Mouse (Mus musculus): ENCODE measurements around the gene Necab2. TPM values are rescaled to one million over a fixed set of nuclear protein-coding genes. Genes with fewer than 3 reads are reported as not detected.

Necab2 gene
- polyA plus RNA-seq, 1 experiment from 2014 or later = 15.4 TPM

DNA sequence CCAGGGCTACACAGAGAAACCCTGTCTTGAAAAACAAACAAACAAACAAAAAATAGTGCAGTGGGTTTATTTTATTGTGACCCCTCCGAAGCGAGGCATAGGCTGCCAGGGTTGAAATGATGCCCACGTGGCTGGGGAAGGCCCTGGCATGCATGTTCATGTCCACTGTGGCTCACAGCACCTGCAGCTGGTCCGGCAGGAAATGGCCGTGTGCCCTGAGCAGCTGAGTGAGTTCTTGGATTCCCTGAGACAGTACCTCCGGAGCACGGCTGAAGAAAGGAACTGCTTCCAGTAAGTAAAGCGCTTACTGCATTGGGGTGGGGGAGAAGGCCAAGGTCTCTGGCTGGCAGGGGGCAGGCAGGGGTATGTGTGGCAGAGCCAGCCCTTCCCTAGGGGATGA is 21.6 kb downstream of the Necab2 start:
- H3K27ac ChIP-seq = no peak overlapping the region
- ATAC-seq (ENCODE audit: low FRiP score) = no peak
- H3K4me1 ChIP-seq = peaks cover 39% of the 10 kb centered on the region
- no peak overlapping the region for H3K4me3 ChIP-seq (replicated peaks)
- H3K9ac ChIP-seq = no peak overlapping the region
- no peaks in the 10 kb centered on the region for H3K9me3 ChIP-seq
- 93% methylated on average over 8 of the region's 8 CpGs for WGBS
- peaks cover 29% of the 10 kb centered on the region for H3K27me3 ChIP-seq
- no peak overlapping the region for H3K4me2 ChIP-seq
- no peaks in the 10 kb centered on the region for H3K36me3 ChIP-seq (replicated peaks)

DNA sequence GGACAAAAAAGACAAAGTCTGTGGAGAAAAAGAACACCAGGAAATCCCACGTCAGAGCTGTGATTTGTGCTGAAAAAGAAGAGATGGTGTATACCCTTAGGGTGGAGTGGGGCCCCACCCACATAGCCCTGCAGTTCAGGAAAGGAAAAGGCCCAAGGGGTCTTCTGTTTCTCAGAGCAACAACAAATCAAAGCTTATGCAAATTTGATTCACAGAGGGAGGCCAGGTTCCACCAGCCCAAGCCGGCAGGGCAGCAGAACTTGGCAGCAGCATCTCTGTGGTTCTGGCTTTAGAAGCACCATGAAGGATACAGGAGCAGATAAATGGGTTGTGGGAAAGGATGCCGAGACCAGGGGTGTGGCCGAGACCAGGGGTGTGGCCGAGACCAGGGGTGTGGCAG is 32.2 kb downstream of the Necab2 start:
- H3K9me3 ChIP-seq = no peaks in the 10 kb centered on the region
- WGBS = 38% methylated on average over 5 of the region's 5 CpGs
- H3K36me3 ChIP-seq (replicated peaks) = no peaks in the 10 kb centered on the region
- H3K4me1 ChIP-seq = peaks cover 5% of the 10 kb centered on the region; the same call in 1 of the 2 replicates
- H3K4me2 ChIP-seq = no peak overlapping the region
- H3K4me3 ChIP-seq (replicated peaks) = no peak overlapping the region
- H3K9ac ChIP-seq = no peak overlapping the region
- ATAC-seq (ENCODE audit: low FRiP score) = no peak
- H3K27ac ChIP-seq = no peak overlapping the region
- no peaks in the 10 kb centered on the region for H3K27me3 ChIP-seq

DNA sequence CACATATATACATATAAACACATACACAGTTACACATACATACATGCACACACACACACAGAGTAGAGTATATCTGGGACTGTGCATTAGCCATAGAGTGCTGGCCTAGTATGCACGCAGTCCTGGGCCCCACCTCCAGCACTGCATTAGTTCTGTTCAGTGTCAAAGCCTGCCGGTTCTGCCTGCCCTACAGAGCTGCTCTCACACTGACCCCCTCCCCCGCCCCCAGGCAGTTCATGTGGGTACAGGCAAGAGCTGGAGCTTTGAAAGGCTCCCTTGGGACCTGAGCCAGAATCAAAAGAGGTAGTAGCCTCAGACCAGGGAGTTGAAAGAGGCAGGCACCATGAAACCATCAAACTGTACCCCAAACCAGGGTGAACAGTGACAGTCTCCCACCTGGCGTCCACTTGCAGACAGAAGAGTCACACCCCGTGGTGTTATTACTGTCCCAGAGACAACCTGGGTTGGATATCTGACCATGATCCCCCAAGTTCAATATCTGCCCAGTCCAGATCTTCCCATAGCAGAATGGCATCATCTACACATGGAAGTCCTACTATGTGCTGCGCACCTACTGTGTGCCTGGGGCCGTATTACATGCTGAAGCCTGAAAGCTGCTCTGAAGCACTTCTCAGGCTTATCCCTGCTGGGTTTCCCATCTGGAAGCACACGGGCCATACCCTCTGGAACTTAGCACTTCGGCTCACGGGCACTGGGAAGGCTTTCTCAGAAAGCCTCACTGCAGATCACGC is 37.8 kb downstream of the Necab2 start:
- H3K36me3 ChIP-seq (replicated peaks) = no peaks in the 10 kb centered on the region
- H3K9me3 ChIP-seq = no peaks in the 10 kb centered on the region
- no peak for ATAC-seq (ENCODE audit: low FRiP score)
- no peak overlapping the region for H3K4me3 ChIP-seq (replicated peaks)
- no peaks in the 10 kb centered on the region for H3K4me1 ChIP-seq
- H3K9ac ChIP-seq = no peak overlapping the region
- no peaks in the 10 kb centered on the region for H3K27me3 ChIP-seq
- WGBS = 85% methylated on average over 11 of the region's 11 CpGs
- no peak overlapping the region for H3K4me2 ChIP-seq
- no peak overlapping the region for H3K27ac ChIP-seq

DNA sequence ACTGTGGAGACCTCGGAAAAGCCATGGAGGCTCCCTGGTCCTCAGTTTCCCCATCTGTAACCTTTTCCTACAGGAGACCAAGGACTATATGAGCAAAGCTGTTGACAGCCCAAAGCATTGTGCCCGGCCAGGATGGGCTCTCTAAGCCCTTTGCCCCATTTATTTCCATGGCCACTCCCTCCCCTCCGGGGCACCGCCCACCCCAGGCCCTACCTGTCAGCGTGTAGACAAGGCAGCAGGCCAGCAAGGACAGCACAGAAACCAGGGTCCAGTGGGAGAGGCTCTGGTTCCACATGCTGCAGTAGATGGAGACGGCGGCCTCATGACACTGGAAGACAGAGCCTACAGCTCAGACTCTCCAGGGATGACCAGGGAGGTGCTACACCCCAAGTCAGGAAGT is 40.6 kb downstream of the Necab2 start:
- H3K4me1 ChIP-seq = peaks cover 9% of the 10 kb centered on the region
- peaks cover 10% of the 10 kb centered on the region; the same call in 1 of the 2 replicates for H3K27me3 ChIP-seq
- no peak overlapping the region for H3K27ac ChIP-seq
- no peak overlapping the region for H3K4me2 ChIP-seq
- H3K9ac ChIP-seq = no peak overlapping the region
- ATAC-seq (ENCODE audit: low FRiP score) = no peak
- no peaks in the 10 kb centered on the region for H3K36me3 ChIP-seq (replicated peaks)
- H3K4me3 ChIP-seq (replicated peaks) = no peak overlapping the region
- 79% methylated on average over 7 of the region's 7 CpGs for WGBS
- H3K9me3 ChIP-seq = no peaks in the 10 kb centered on the region

DNA sequence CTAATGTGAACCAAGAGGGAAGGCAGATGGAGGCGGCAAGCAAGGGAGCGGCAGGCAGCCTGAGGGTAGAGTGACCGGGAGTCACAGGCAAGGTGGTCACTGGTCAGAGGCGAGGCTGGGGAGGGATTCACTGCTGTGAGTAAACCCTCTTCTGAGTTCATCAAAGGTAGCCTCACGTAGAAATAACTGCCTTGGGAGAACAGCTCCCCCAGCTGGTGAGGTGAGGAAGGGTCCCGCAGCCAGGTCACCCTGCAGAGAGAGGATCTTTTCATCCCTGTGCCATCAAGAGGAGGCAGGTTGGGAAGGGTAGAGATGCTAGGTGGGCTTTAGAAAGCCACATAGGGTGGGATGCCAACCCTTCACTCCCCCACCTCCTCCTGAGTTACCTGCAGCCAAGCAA is 50.3 kb downstream of the Necab2 start:
- no peaks in the 10 kb centered on the region for H3K9me3 ChIP-seq
- no peak overlapping the region for H3K4me3 ChIP-seq (replicated peaks)
- H3K36me3 ChIP-seq (replicated peaks) = no peaks in the 10 kb centered on the region
- WGBS = 29% methylated on average over 6 of the region's 6 CpGs
- H3K4me1 ChIP-seq = peaks cover 4% of the 10 kb centered on the region
- H3K27me3 ChIP-seq = peaks cover 32% of the 10 kb centered on the region
- no peak overlapping the region for H3K4me2 ChIP-seq
- ATAC-seq (ENCODE audit: low FRiP score) = no peak
- no peak overlapping the region for H3K27ac ChIP-seq
- no peak overlapping the region for H3K9ac ChIP-seq

DNA sequence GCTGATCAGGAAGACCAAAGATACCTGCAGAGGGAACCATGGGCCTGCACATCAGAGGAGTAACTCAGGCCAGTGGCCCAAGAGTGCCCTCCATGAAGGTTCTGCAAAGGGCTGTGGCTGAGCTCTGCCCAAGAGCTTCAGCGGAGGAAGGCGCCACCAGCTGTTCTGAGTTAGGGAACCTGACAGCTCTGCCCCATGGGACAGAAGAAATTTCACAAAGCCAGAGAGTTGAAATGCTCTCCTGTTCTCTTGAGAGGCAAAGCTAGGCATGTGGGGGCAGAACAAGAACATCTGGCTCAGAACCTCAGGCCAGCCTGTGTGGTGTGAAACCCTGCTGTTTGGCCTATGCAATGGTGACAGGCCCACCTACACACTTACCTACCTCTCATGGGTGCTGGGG is 53.3 kb downstream of the Necab2 start:
- ATAC-seq (ENCODE audit: low FRiP score) = no peak
- Histone ChIP-seq H3K9me3 (no peaks in the 10 kb centered on the region), H3K4me2 (no peak overlapping the region), H3K27me3 (peaks cover 36% of the 10 kb centered on the region), H3K27ac (no peak overlapping the region), H3K4me3 (replicated peaks) (no peak overlapping the region), H3K4me1 (peaks cover 34% of the 10 kb centered on the region), H3K36me3 (replicated peaks) (no peaks in the 10 kb centered on the region), H3K9ac (no peak overlapping the region)
- 94% methylated on average over 2 of the region's 2 CpGs for WGBS

DNA sequence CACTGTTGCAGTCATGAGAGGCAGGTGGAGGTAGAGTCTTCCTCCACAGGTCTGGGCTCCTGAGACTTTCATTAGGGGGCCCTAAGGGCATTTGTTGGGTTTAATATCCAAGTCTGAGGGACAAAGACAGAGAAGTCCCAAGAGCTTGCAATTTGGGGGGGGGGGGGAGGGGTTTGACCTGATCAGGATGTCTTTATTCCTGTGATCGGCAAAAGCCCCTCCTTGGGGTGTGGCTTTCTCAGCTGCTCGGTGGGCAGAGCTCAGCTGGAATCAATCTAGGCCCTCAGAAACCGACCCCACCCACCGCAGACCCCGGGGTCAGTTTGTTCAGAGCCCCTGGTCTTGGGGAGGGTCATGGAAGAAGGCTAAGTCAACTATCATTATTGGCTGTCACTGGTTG is 55.1 kb downstream of the Necab2 start, which contains the start of gene Slc38a8:
Gene Slc38a8, minus strand, starts transcription at position 101 of the 400 bp plus-strand sequence.
- WGBS = 38% methylated on average over 5 of the region's 5 CpGs
- Histone ChIP-seq H3K36me3 (replicated peaks) (peaks cover 9% of the 10 kb centered on the region), H3K4me3 (replicated peaks) (no peak within 1 kb of the TSS), H3K4me2 (no peak within 1 kb of the TSS), H3K4me1 (peaks cover 44% of the 10 kb centered on the region), H3K9me3 (no peaks in the 10 kb centered on the region), H3K9ac (no peak within 1 kb of the TSS), H3K27ac (no peak within 1 kb of the TSS), H3K27me3 (peaks cover 31% of the 10 kb centered on the region)
- ATAC-seq (ENCODE audit: low FRiP score) = no peak

DNA sequence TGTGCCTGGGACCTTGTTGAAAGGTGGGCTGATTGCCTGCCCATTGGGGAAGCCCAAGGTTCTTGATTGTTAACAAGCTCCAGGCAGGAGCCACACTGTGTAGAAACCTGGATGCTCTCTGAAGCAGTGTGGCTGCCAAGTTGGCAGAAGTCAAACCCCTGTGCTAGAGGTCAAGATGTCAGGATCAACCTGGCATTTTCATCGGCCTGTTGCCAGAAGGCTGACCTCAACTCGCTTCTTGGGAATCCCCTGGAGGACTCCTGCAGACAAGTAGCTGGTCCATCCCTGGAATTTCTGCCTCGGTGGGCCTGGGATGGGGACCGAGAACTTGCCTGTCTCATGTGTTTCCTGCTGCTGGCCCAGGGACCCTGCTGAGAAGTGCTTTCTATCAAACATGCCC is 55.6 kb downstream of the Necab2 start:
- Histone ChIP-seq H3K4me1 (peaks cover 44% of the 10 kb centered on the region), H3K4me2 (no peak overlapping the region), H3K27me3 (peaks cover 26% of the 10 kb centered on the region), H3K9ac (no peak overlapping the region), H3K9me3 (no peaks in the 10 kb centered on the region), H3K27ac (no peak overlapping the region), H3K4me3 (replicated peaks) (no peak overlapping the region), H3K36me3 (replicated peaks) (peaks cover 10% of the 10 kb centered on the region)
- no peak for ATAC-seq (ENCODE audit: low FRiP score)
- 59% methylated on average over 4 of the region's 4 CpGs for WGBS

DNA sequence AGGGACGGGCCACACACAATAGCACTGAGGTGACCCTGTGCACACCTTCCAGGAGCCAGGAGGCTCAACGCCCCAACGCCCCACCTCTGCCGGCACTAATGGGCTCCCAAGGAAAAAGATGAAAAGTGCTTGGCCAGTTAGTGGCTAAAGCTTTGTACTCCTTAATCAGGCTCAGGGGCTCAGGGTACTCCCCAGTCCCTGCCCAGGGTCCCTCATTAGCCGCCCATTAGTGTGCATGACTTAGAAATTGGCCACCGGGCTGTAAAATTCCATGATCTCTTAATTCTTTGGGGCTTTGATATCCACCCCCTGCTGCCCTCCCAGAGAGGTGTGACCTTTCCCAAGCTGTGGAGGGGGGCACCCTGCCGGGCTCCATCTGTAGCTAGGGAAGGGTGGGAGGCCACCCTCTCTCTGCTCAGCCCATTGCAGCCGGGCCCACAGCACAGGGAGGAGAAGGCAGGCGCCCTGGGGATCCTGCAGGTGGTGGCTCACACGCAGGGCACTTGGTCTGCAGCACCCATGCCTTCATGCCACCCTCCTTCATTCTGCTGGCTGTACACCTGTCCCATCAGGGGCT is 56.8 kb downstream of the Necab2 start:
- WGBS = 11% methylated on average over 10 of the region's 10 CpGs
- H3K27me3 ChIP-seq = peaks cover 23% of the 10 kb centered on the region
- H3K9me3 ChIP-seq = no peaks in the 10 kb centered on the region
- H3K9ac ChIP-seq = no peak overlapping the region
- no peak overlapping the region for H3K27ac ChIP-seq
- H3K4me3 ChIP-seq (replicated peaks) = no peak overlapping the region
- peaks cover 41% of the 10 kb centered on the region for H3K4me1 ChIP-seq
- H3K4me2 ChIP-seq = no peak overlapping the region
- ATAC-seq (ENCODE audit: low FRiP score) = peak; percentile 53; the same call in 1 of the 2 replicates
- peaks cover 19% of the 10 kb centered on the region for H3K36me3 ChIP-seq (replicated peaks)

DNA sequence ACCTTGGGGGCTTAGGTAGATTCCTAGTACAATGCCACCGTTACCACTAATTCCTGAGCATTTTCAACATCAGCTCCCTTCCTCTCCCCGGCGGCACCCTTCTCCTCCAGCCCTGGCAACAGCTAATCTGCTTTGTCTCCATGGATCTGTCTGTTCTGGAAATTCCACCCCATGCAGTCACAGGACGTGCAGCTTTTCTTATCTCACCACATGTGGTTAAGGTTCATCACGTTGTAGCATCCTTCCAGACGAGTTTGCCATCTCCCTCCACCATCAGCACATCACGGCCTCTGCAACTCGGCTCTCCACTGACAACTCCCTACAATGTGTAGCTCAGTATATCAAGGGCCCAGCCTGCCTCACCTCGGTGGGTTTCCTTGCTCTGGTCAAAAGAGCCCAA is 59.0 kb downstream of the Necab2 start:
- peaks cover 41% of the 10 kb centered on the region for H3K4me1 ChIP-seq
- H3K9ac ChIP-seq = no peak overlapping the region
- H3K4me2 ChIP-seq = no peak overlapping the region
- H3K4me3 ChIP-seq (replicated peaks) = no peak overlapping the region
- no peaks in the 10 kb centered on the region for H3K9me3 ChIP-seq
- ATAC-seq (ENCODE audit: low FRiP score) = no peak
- peaks cover 16% of the 10 kb centered on the region; the same call in 1 of the 2 replicates for H3K27me3 ChIP-seq
- H3K36me3 ChIP-seq (replicated peaks) = peaks cover 41% of the 10 kb centered on the region
- H3K27ac ChIP-seq = no peak overlapping the region
- 17% methylated on average over 9 of the region's 9 CpGs for WGBS

DNA sequence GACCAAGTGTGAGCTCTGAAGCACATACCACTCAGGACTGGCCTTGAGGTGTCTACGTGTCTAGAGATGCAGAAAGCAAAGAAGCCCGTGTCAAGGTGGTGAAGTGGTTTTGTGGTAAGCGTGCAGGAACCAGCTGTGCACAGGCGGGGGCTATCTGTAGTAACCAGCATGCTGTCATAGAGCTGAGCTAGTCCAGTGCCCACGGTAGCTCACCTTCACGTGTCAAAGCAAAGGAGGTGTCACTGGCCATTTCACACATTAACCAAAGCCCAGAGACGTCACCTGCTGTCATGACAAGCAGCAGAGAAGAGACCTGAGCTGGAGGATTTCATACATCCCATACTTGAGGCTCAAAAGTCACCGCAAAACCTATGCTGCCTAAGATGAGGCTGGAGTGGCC is 59.6 kb downstream of the Necab2 start:
- Histone ChIP-seq H3K4me3 (replicated peaks) (no peak overlapping the region), H3K36me3 (replicated peaks) (peaks cover 48% of the 10 kb centered on the region)

DNA sequence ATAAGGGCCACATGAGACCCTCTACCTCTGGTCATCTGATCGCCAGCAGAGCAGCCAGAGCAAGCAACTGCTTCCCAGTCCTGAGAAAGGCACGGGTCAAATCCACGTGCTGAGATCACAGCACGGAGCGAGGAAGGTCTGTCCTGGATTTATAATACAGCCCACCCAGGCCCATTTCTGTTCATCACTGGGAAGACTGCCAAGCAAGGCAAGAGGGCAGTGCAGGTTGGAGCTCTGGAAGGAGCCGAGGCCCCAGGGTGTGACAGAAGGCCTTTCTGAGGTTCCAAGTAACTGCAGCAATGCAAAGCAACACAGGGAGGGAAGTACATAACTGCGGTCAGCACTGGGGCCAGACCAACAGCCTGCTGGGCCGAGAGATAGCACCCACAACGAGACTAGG is 64.0 kb downstream of the Necab2 start:
- no peak for ATAC-seq (ENCODE audit: low FRiP score)
- no peaks in the 10 kb centered on the region for H3K9me3 ChIP-seq
- no peak overlapping the region for H3K9ac ChIP-seq
- H3K4me1 ChIP-seq = peaks cover 7% of the 10 kb centered on the region
- no peak overlapping the region for H3K27ac ChIP-seq
- no peak overlapping the region for H3K4me3 ChIP-seq (replicated peaks)
- no peaks in the 10 kb centered on the region for H3K27me3 ChIP-seq
- H3K4me2 ChIP-seq = no peak overlapping the region
- WGBS = 87% methylated on average over 9 of the region's 9 CpGs
- peaks cover 90% of the 10 kb centered on the region for H3K36me3 ChIP-seq (replicated peaks)

More for the DNA sequence above, 59.6 kb downstream of the Necab2 start:
- Histone ChIP-seq H3K4me1 (peaks cover 41% of the 10 kb centered on the region), H3K4me2 (no peak overlapping the region), H3K9me3 (no peaks in the 10 kb centered on the region), H3K27me3 (peaks cover 11% of the 10 kb centered on the region; the same call in 1 of the 2 replicates), H3K27ac (no peak overlapping the region), H3K9ac (no peak overlapping the region)
- no peak for ATAC-seq (ENCODE audit: low FRiP score)
- WGBS = 86% methylated on average over 8 of the region's 8 CpGs

DNA sequence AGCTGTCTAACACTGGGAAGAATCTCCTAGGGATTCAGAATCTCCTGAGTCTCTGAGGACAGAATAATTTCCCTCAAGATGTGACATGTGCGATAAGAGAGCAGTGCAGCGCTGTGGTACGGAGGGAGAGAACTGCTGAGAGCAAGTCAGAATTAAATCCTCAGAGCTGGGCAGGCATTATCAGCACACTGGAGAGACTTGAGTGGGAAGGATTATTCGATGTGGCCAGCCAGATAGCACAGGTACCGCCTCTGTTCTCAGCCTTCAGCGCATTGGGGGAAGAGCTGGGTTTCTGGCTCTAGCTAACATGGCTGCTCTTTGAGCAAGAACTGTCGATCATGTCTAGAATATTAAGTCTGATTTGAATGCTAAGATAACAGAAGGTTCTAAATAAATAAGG is 65.2 kb downstream of the Necab2 start:
- WGBS = 94% methylated on average over 7 of the region's 7 CpGs
- Histone ChIP-seq H3K4me2 (no peak overlapping the region), H3K36me3 (replicated peaks) (peaks cover 95% of the 10 kb centered on the region), H3K9ac (no peak overlapping the region), H3K4me1 (peaks cover 14% of the 10 kb centered on the region), H3K9me3 (no peaks in the 10 kb centered on the region), H3K27ac (no peak overlapping the region), H3K4me3 (replicated peaks) (no peak overlapping the region), H3K27me3 (no peaks in the 10 kb centered on the region)
- no peak for ATAC-seq (ENCODE audit: low FRiP score)

Measured in forebrain, embryonic 12.5 days (tissue).